Mouse (Mus musculus) liver, embryonic 14.5 days (tissue): Measurements from ENCODE around the gene Tmem248.
"Not testable (repeated sequence)": the region's sequence is repeated elsewhere in the genome, so short reads cannot be mapped to it uniquely, and the experiment has no call there.

Experiments used
- CTCF ChIP-seq: IDR thresholded peaks from 2 replicates; pipeline ENCODE4 v1.5.1; 2016; ENCODE audit warnings: antibody characterized with exemption, low read depth, control low read depth
- EP300 ChIP-seq: IDR thresholded peaks from 2 replicates; pipeline ENCODE4 v1.6.1; 2016; ENCODE audit warnings: antibody characterized with exemption, low read depth

DNA sequence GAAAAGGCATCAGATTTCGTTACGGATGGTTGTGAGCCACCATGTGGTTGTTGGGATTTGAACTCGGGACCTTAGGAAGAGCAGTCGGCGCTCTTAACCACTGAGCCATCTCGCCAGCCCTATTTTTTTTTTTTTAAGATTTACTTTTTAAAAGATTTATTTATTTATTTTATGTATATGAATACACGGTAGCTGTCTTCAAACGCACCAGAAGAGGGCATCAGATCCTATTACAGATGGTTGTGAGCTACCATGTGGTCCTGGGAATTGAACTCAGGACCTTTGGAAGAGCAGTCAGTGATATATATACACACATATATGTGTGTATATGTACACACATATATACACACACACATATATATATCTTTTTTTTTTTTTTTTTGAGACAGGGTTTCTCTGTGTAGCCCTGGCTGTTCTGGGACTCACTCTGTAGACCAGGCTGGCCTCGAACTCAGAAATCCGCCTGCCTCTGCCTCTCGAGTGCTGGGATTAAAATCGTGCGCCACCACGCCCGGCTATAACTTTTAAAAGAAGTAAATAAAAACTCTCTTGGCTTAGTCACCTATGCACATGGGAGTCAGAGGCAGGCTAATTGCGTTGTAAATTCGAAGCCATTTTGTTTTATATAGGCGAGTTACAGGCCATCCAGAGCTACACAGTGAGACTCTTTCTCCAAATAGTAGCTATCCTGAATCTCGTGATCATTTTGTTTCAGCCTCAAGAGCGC is 39.1 kb downstream of the Tmem248 start:
- TF ChIP-seq CTCF: 0 out of 2 replicates have a peak, but pooled peaks have one; percentile 13
- TF ChIP-seq EP300: not testable (repeated sequence)
